16 mouse cellular contexts compared by ENCODE assay signal in the genomic region with DNA sequence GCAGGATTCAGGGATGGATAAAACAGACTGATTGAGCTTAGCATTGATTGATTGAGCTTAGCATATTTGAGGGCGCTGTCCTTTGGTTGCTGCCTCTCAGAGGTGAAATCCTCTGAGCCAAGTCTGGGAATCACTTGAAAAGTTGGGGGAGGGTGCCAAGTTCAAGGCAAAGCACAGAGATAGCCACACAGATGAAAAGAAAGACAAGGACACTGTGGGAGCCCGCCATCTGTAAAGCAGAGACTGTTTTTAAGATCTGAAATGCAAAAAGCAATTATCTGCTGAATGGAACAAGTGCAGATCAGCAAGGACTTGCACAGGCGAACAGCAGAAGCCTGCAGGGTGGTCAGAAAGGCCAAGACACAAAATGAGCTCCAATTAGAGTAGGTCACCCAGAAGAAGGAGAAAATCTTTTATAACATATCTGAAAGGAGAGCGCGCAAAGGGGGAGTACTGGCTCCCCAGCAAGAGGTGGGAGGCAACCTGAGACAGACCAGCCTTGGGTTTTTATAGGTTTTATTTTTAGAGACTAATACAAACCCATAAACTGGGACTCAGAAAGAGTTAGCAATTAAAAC.
DNase-seq lines count a peak whose midpoint lies in the region; ATAC-seq and TF ChIP-seq lines count a peak whose summit lies in the region.
"Had no signal": no experiment of that assay in that cellular context is flagged by ENCODE, and none has a peak within 500 bp of the region (broad histone marks: within the 10 kb centered on the region; RNA-seq: fewer than 3 reads in every experiment).

No protein-coding gene starts in this region.

- peaks cover 24% of the 10 kb centered on the region for H3K4me1 ChIP-seq in forebrain, embryonic 10.5 days
- peaks cover 5% of the 10 kb centered on the region for H3K4me1 ChIP-seq in forebrain, postnatal 0 days (ENCODE audit: insufficient read depth)
- H3K4me1 ChIP-seq in embryonic facial prominence, embryonic 10.5 days, result peaks cover 3% of the 10 kb centered on the region; the same call in 1 of the 2 replicates
- peaks cover 12% of the 10 kb centered on the region; the same call in 1 of the 2 replicates for H3K4me1 ChIP-seq in midbrain, embryonic 15.5 days
- H3K4me1 ChIP-seq: embryonic facial prominence, embryonic 12.5 days had no signal

- WGBS in forebrain, embryonic 10.5 days, result 50% methylated on average over 5 of the region's 5 CpGs
- WGBS in forebrain, postnatal 0 days, result 26% methylated on average over 5 of the region's 5 CpGs
- WGBS in embryonic facial prominence, embryonic 10.5 days, result 61% methylated on average over 5 of the region's 5 CpGs
- WGBS in midbrain, embryonic 15.5 days, result 51% methylated on average over 5 of the region's 5 CpGs

- no peak overlapping the region for H3K9ac ChIP-seq in forebrain, postnatal 0 days
- H3K9ac ChIP-seq in midbrain, embryonic 15.5 days, result no peak overlapping the region
- H3K9ac ChIP-seq: embryonic facial prominence, embryonic 12.5 days; heart, embryonic 15.5 days; limb, embryonic 13.5 days; liver, embryonic 14.5 days had no signal

- DNase-seq in forebrain, embryonic 10.5 days (ENCODE audit: extremely low spot score, low spot score), result no peak
- DNase-seq in forebrain, postnatal 0 days, result no peak
- DNase-seq in adrenal gland, postnatal 14 days, result peak; percentile 51
- DNase-seq in embryonic facial prominence, embryonic 10.5 days (ENCODE audit: low spot score), result peak; percentile 10
- DNase-seq in left cerebral cortex, adult 18-20 months (ENCODE audit: low spot score in 2 of 2), result no peak
- no peak for DNase-seq in lung, postnatal 25 days (ENCODE audit: low spot score)
- DNase-seq: cerebellum, adult 9-11 months; heart, adult 18-20 months; kidney, adult 8-10 months; kidney, postnatal 25 days; layer of hippocampus, adult 9-11 months had no signal

- ATAC-seq in forebrain, postnatal 0 days, result no peak
- ATAC-seq in midbrain, embryonic 15.5 days (replicated peaks), result peak; percentile 58

- H3K4me2 ChIP-seq in forebrain, postnatal 0 days (ENCODE audit: low read depth), result no peak overlapping the region
- H3K4me2 ChIP-seq in midbrain, embryonic 15.5 days, result no peak overlapping the region
- H3K4me2 ChIP-seq: embryonic facial prominence, embryonic 12.5 days; heart, embryonic 15.5 days; limb, embryonic 13.5 days had no signal

- H3K4me3 ChIP-seq in forebrain, embryonic 10.5 days, result no peak overlapping the region
- no peak overlapping the region for H3K4me3 ChIP-seq in forebrain, postnatal 0 days (ENCODE audit: low read depth, low read length)
- no peak overlapping the region for H3K4me3 ChIP-seq in embryonic facial prominence, embryonic 10.5 days
- no peak overlapping the region for H3K4me3 ChIP-seq in midbrain, embryonic 15.5 days
- H3K4me3 ChIP-seq: embryonic facial prominence, embryonic 12.5 days; heart, embryonic 15.5 days; limb, embryonic 13.5 days had no signal

- no peaks in the 10 kb centered on the region for H3K9me3 ChIP-seq in forebrain, embryonic 10.5 days
- H3K9me3 ChIP-seq in forebrain, postnatal 0 days (ENCODE audit: low read length), result no peaks in the 10 kb centered on the region
- H3K9me3 ChIP-seq in embryonic facial prominence, embryonic 10.5 days, result no peaks in the 10 kb centered on the region
- no peaks in the 10 kb centered on the region for H3K9me3 ChIP-seq in midbrain, embryonic 15.5 days
- H3K9me3 ChIP-seq: embryonic facial prominence, embryonic 12.5 days; heart, embryonic 15.5 days; limb, embryonic 13.5 days had no signal

- peak overlapping the region; percentile 0; the same call in 1 of the 2 replicates for H3K27ac ChIP-seq in forebrain, embryonic 10.5 days
- H3K27ac ChIP-seq in forebrain, postnatal 0 days (ENCODE audit: low read depth, low read length), result no peak overlapping the region
- no peak overlapping the region for H3K27ac ChIP-seq in embryonic facial prominence, embryonic 10.5 days (replicated peaks)
- no peak overlapping the region for H3K27ac ChIP-seq in midbrain, embryonic 15.5 days
- H3K27ac ChIP-seq: embryonic facial prominence, embryonic 12.5 days; heart, embryonic 15.5 days; limb, embryonic 13.5 days; liver, embryonic 14.5 days had no signal

- H3K36me3 ChIP-seq in forebrain, embryonic 10.5 days (replicated peaks), result no peaks in the 10 kb centered on the region
- H3K36me3 ChIP-seq in forebrain, postnatal 0 days (ENCODE audit: insufficient read depth), result no peaks in the 10 kb centered on the region
- H3K36me3 ChIP-seq in embryonic facial prominence, embryonic 10.5 days (replicated peaks), result no peaks in the 10 kb centered on the region
- no peaks in the 10 kb centered on the region for H3K36me3 ChIP-seq in midbrain, embryonic 15.5 days (replicated peaks)
- H3K36me3 ChIP-seq: embryonic facial prominence, embryonic 12.5 days; heart, embryonic 15.5 days; limb, embryonic 13.5 days had no signal

- no peak for TF ChIP-seq CTCF in forebrain, postnatal 0 days (IDR thresholded peaks at IDR 0.05; ENCODE audit: low read depth)

- H3K27me3 ChIP-seq in forebrain, embryonic 10.5 days (ENCODE audit: poor library complexity, severe bottlenecking), result no peaks in the 10 kb centered on the region
- no peaks in the 10 kb centered on the region for H3K27me3 ChIP-seq in forebrain, postnatal 0 days (ENCODE audit: insufficient read depth, low read length)
- H3K27me3 ChIP-seq in embryonic facial prominence, embryonic 10.5 days (replicated peaks; ENCODE audit: low read depth, poor library complexity, severe bottlenecking), result no peaks in the 10 kb centered on the region
- H3K27me3 ChIP-seq in midbrain, embryonic 15.5 days (replicated peaks), result no peaks in the 10 kb centered on the region
- H3K27me3 ChIP-seq: embryonic facial prominence, embryonic 12.5 days; heart, embryonic 15.5 days; limb, embryonic 13.5 days had no signal

Comparison
In these comparisons a context has a peak if more than half of its experiments do, and no peak if none do; other contexts are left out.
1. DNase-seq: peak in adrenal gland, postnatal 14 days (single experiment) and embryonic facial prominence, embryonic 10.5 days (single experiment); none in forebrain, embryonic 10.5 days (single experiment), forebrain, postnatal 0 days (single experiment), left cerebral cortex, adult 18-20 months (0 of 2) and lung, postnatal 25 days (single experiment).